Mouse (Mus musculus) MEL (cell line): ENCODE results near the gene Ndufaf3. TPM values are rescaled to one million over a fixed set of nuclear protein-coding genes. Genes with fewer than 3 reads are reported as not detected.
A peak's percentile ranks its signal among the peaks of the same experiment; 100 is the strongest.

Experiments
- DNase-seq: peaks from one replicate; pipeline ENCODE4 v3.0.0; 2011; ENCODE audit warnings: low read depth, low spot score
- H3K27ac ChIP-seq: 2 replicates; pipeline ENCODE4 v1.5.1; 2012; ENCODE audit warnings: low read depth, mild to moderate bottlenecking, control low read depth, low read length, moderate library complexity; ENCODE audit not compliant: control insufficient read depth
- H3K27me3 ChIP-seq, 2 experiments: fragments of 150-350 bp in 1 of 2; sonication (generic) in 1 of 2; 2 replicates each; pipeline ENCODE4 v1.6.1; 2012; ENCODE audit warnings: low read length in 2 of 2, mild to moderate bottlenecking in 2 of 2, improper control_type of control experiment in 1 of 2, moderate library complexity in 1 of 2; ENCODE audit not compliant: insufficient read depth in 2 of 2, control insufficient read depth in 1 of 2
- H3K36me3 ChIP-seq, 2 experiments: 2 replicates each; pipeline ENCODE4 v1.6.1; 2012 to 2014; ENCODE audit warnings: low read length in 2 of 2, improper control_type of control experiment in 1 of 2, inconsistent platforms in 1 of 2, mild to moderate bottlenecking in 1 of 2; ENCODE audit not compliant: insufficient read depth in 2 of 2, control insufficient read depth in 1 of 2
- H3K4me1 ChIP-seq, 2 experiments: fragments of 150-350 bp in 1 of 2; sonication (generic) in 1 of 2; 2 replicates each; pipeline ENCODE4 v1.6.1; 2012; ENCODE audit warnings: low read length in 2 of 2, improper control_type of control experiment in 1 of 2, mild to moderate bottlenecking in 1 of 2; ENCODE audit not compliant: insufficient read depth in 2 of 2, control insufficient read depth in 1 of 2
- H3K4me3 ChIP-seq, 2 experiments: fragments of 150-350 bp in 1 of 2; sonication (generic) in 1 of 2; 2 replicates each; pipeline ENCODE4 v1.5.1; 2012; ENCODE audit warnings: low read depth in 2 of 2, low read length in 2 of 2, mild to moderate bottlenecking in 2 of 2, moderate library complexity in 2 of 2, control low read depth in 1 of 2, improper control_type of control experiment in 1 of 2; ENCODE audit not compliant: control insufficient read depth in 1 of 2, insufficient read depth in 1 of 2
- H3K79me2 ChIP-seq: 2 replicates; pipeline ENCODE4 v1.6.1; 2012; ENCODE audit warnings: mild to moderate bottlenecking, low read length, moderate library complexity; ENCODE audit not compliant: control insufficient read depth, poor library complexity, insufficient read depth
- H3K9ac ChIP-seq: 2 replicates; pipeline ENCODE4 v1.6.1; 2012; ENCODE audit warnings: low read depth, mild to moderate bottlenecking, control low read depth, low read length, moderate library complexity; ENCODE audit not compliant: control insufficient read depth, poor library complexity, severe bottlenecking
- H3K9me3 ChIP-seq: fragments of 150-350 bp; sonication (generic); replicated peaks from 2 replicates; pipeline ENCODE4 v1.6.1; 2012; ENCODE audit warnings: mild to moderate bottlenecking, low read length, improper control_type of control experiment, moderate library complexity; ENCODE audit not compliant: insufficient read depth
- CTCF ChIP-seq, 3 experiments: IDR thresholded peaks in 2 of 3; conservative IDR thresholded peaks in 1 of 3; 2 replicates each; pipeline ENCODE4 v1.5.1; 2011 to 2012; ENCODE audit warnings: low read length in 3 of 3, low read depth in 2 of 3, mild to moderate bottlenecking in 2 of 3, improper control_type of control experiment in 1 of 3, inconsistent platforms in 1 of 3, mixed read lengths in 1 of 3, moderate library complexity in 1 of 3; ENCODE audit not compliant: control insufficient read depth in 1 of 3, insufficient read depth in 1 of 3, poor library complexity in 1 of 3, severe bottlenecking in 1 of 3
- ELF1 ChIP-seq: IDR thresholded peaks from 2 replicates; pipeline ENCODE4 v1.6.1; 2014; ENCODE audit warnings: low read depth, mild to moderate bottlenecking, inconsistent platforms, low read length, improper control_type of control experiment, moderate library complexity
- EP300 ChIP-seq, 2 experiments: IDR thresholded peaks; 2 replicates each; pipeline ENCODE4 v1.6.1; 2011; ENCODE audit warnings: improper control_type of control experiment in 2 of 2, low read length in 2 of 2, low read depth in 1 of 2, mild to moderate bottlenecking in 1 of 2
- GABPA ChIP-seq: IDR thresholded peaks from 2 replicates; pipeline ENCODE4 v1.6.1; 2012; ENCODE audit warnings: low read depth, mild to moderate bottlenecking, inconsistent platforms, low read length, improper control_type of control experiment, moderate library complexity
- HCFC1 ChIP-seq: IDR thresholded peaks from 2 replicates; pipeline ENCODE4 v1.6.1; 2012; ENCODE audit warnings: low read depth, mild to moderate bottlenecking, inconsistent platforms, low read length, improper control_type of control experiment, moderate library complexity
- MAZ ChIP-seq: IDR thresholded peaks from 2 replicates; pipeline ENCODE4 v1.6.1; 2012; ENCODE audit warnings: low read depth, mild to moderate bottlenecking, inconsistent platforms, low read length, improper control_type of control experiment
- MYB ChIP-seq: IDR thresholded peaks from 2 replicates; pipeline ENCODE4 v1.6.1; 2011; ENCODE audit warnings: mild to moderate bottlenecking, low read depth, low read length, improper control_type of control experiment
- MYC ChIP-seq: IDR thresholded peaks from 2 replicates; pipeline ENCODE4 v1.6.1; 2011; ENCODE audit warnings: low read depth, mild to moderate bottlenecking, low read length, improper control_type of control experiment, moderate library complexity
- NRF1 ChIP-seq: IDR thresholded peaks from 2 replicates; pipeline ENCODE4 v1.6.1; 2014; ENCODE audit warnings: low read depth, mild to moderate bottlenecking, inconsistent platforms, low read length, improper control_type of control experiment, moderate library complexity; ENCODE audit not compliant: poor library complexity, insufficient read depth, severe bottlenecking
- RAD21 ChIP-seq: IDR thresholded peaks from 2 replicates; pipeline ENCODE4 v1.6.1; 2011; ENCODE audit warnings: mild to moderate bottlenecking, low read depth, low read length, improper control_type of control experiment
- TAL1 ChIP-seq: IDR thresholded peaks from 2 replicates; pipeline ENCODE4 v1.6.1; 2012; ENCODE audit warnings: mild to moderate bottlenecking, inconsistent platforms, low read length, moderate library complexity, mixed read lengths
- TBP ChIP-seq: IDR thresholded peaks from 2 replicates; pipeline ENCODE4 v1.8.0; 2011; ENCODE audit warnings: low read depth, low read length, improper control_type of control experiment
- USF1 ChIP-seq: IDR thresholded peaks from 2 replicates; pipeline ENCODE4 v1.6.1; 2014; ENCODE audit warnings: low read depth, mild to moderate bottlenecking, inconsistent platforms, low read length, improper control_type of control experiment, moderate library complexity
- polyA plus RNA-seq, 2 experiments: library from polyadenylated mRNA; stranded (reverse) in 1 of 2; unstranded in 1 of 2; fragments of >175 nt in 1 of 2; fragments of >200 nt in 1 of 2; gene quantifications; 2 replicates each; pipeline versions ENCODE4 v1.2.1 to v1.2.4; 2012; ENCODE audit warnings: low replicate concordance in 2 of 2, low read depth in 1 of 2; ENCODE audit not compliant: insufficient read length in 2 of 2, insufficient read depth in 1 of 2, missing spikeins in 1 of 2
- total RNA-seq: library from RNA; depleted of rRNA; stranded (reverse); fragments of 300-350 nt; gene quantifications from 2 replicates; pipeline ENCODE4 v1.2.3, GENCODE M21; 2012

Ndufaf3 gene
- total and polyA plus RNA-seq, 3 experiments: 38.0 to 66.8 TPM; not detected in 1

DNA sequence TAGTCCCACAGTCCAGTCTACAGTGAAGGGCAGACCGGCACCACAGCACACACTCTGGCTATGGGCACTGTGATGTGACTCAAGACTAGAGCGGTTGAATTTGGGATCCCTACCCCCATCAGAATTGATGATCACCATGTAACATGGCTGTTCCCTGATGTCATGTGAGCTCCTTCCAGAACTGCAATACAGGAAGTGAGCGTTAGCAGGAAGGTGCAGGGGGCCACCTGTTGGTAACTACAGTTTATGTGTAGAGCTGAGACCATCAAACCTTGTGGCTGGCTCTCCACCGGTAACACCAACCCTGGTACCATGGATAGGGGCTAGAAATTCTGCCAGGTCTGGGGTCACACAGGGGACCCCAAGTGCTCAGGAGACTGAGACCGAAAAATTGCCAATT, 22.0 kb upstream of the Ndufaf3 start:
- no peaks in the 10 kb centered on the region for H3K9me3 ChIP-seq
- DNase-seq: peak; percentile 37

DNA sequence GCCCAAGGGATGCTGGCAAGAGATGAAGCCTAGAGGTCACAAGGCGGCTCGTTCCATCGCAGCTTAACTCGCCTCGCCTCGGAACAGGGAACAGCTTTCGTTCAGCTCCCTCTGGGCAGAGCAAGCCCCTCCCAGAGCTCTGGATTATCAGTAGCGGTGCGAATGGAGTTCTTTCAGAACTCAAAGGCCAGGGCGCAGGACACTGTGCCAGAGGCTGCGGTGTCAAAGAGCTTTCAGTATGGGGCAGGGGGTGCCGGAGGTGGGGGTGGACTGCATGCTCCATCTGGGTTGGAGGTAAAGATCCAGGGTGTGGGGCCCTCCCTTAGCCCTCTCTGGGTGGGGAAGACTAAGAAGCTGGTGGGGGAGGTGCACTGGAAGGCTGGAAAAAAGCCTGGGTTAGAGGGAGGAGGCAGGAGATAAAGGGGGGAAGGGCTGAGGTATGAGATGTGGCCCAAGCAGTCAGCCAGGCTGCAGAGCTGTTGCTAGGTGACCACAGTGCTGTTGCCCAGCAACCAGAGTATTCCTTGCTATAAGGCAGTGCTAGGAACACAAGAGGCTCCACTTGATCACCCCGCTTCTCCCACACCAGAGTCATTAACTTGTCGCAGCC, 20.4 kb upstream of the Ndufaf3 start:
- DNase-seq: no peak
- TF ChIP-seq GABPA: no peak
- no peak for TF ChIP-seq HCFC1
- no peak for TF ChIP-seq RAD21
- TF ChIP-seq TBP: no peak
- TF ChIP-seq EP300 (IDR thresholded peaks at IDR 0.05; ENCODE audit: low read depth in 1 of 2, low read length in 2 of 2): no peak
- TF ChIP-seq CTCF (IDR thresholded peaks at IDR 0.05 in 2 of 3, conservative IDR thresholded peaks at IDR 0.05 in 1 of 3; ENCODE audit: control insufficient read depth in 1 of 3, insufficient read depth in 1 of 3, low read depth in 2 of 3, low read length in 3 of 3, poor library complexity in 1 of 3, severe bottlenecking in 1 of 3): no peak
- no peak overlapping the region for H3K4me3 ChIP-seq
- H3K27me3 ChIP-seq: no peaks in the 10 kb centered on the region
- no peaks in the 10 kb centered on the region for H3K79me2 ChIP-seq
- H3K9ac ChIP-seq: no peak overlapping the region
- H3K36me3 ChIP-seq: peaks cover 0 to 4% of the 10 kb centered on the region in 2 experiments; a peak in 1 of 4 replicates
- H3K27ac ChIP-seq: no peak overlapping the region
- peaks cover 0 to 5% of the 10 kb centered on the region in 2 experiments; a peak in 3 of 4 replicates for H3K4me1 ChIP-seq
- H3K9me3 ChIP-seq: no peaks in the 10 kb centered on the region

More for the DNA sequence above, 22.0 kb upstream of the Ndufaf3 start:
- TF ChIP-seq CTCF (IDR thresholded peaks at IDR 0.05 in 2 of 3, conservative IDR thresholded peaks at IDR 0.05 in 1 of 3; ENCODE audit: control insufficient read depth in 1 of 3, insufficient read depth in 1 of 3, low read depth in 2 of 3, low read length in 3 of 3, poor library complexity in 1 of 3, severe bottlenecking in 1 of 3) (peak in 2 of 3 experiments; percentile 8 to 47; a peak in 2 of 6 replicates), MYC (no peak), MYB (no peak), RAD21 (peak; percentile 33), USF1 (peak; percentile 72; the same call in 1 of the 2 replicates), GABPA (no peak), TAL1 (no peak), ELF1 (peak; percentile 80)
- H3K27ac ChIP-seq: no peak overlapping the region
- H3K27me3 ChIP-seq: no peaks in the 10 kb centered on the region
- H3K79me2 ChIP-seq: no peaks in the 10 kb centered on the region
- H3K9ac ChIP-seq: no peak overlapping the region
- H3K4me1 ChIP-seq: peaks cover 0 to 5% of the 10 kb centered on the region in 2 experiments; a peak in 3 of 4 replicates
- peaks cover 0 to 4% of the 10 kb centered on the region in 2 experiments; a peak in 1 of 4 replicates for H3K36me3 ChIP-seq
- H3K4me3 ChIP-seq: no peak overlapping the region

DNA sequence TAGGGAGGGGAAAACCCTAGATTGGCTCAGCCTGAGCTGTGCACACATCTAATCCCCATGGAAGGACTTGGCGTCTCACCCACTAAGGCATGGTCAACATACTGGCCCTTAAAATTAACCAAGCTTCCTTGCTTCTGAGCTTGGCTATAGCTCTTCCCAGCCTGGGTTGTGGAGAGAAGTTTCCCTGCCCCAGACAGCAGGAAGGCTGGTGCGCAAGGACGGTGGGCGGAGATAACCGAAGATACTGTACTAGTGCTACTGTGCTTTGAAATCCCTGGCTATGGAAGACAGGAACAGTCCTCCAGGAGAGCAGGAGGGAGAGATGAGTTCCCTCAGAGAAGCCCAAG, 12.1 kb upstream of the Ndufaf3 start:
- peak; percentile 56 for DNase-seq
- H3K79me2 ChIP-seq: peaks cover 6% of the 10 kb centered on the region
- H3K9ac ChIP-seq: peak overlapping the region; percentile 88
- H3K4me1 ChIP-seq: peaks cover 0 to 9% of the 10 kb centered on the region in 2 experiments; a peak in 2 of 4 replicates
- H3K36me3 ChIP-seq: no peaks in the 10 kb centered on the region
- H3K9me3 ChIP-seq: no peaks in the 10 kb centered on the region
- H3K4me3 ChIP-seq: peak overlapping the region; percentile 72 to 98
- peak overlapping the region; percentile 68 for H3K27ac ChIP-seq
- H3K27me3 ChIP-seq: no peaks in the 10 kb centered on the region
- TF ChIP-seq NRF1 (peak; percentile 46; the same call in 1 of the 2 replicates), MAZ (no peak), ELF1 (0 out of 2 replicates have a peak, but pooled peaks have one; percentile 3)
